Mouse (Mus musculus) forebrain, embryonic 10.5 days (tissue): ENCODE measurements around the gene Gtse1. TPM values are rescaled to one million over a fixed set of nuclear protein-coding genes. Genes with fewer than 3 reads are reported as not detected.
"Not testable (repeated sequence)": the region's sequence is repeated elsewhere in the genome, so short reads cannot be mapped to it uniquely, and the experiment has no call there.

ENCODE experiments used
- DNase-seq: peaks from one replicate; pipeline ENCODE4 v3.0.0-alpha.2; 2017; ENCODE audit warnings: low spot score; ENCODE audit errors: extremely low spot score
- H3K27ac ChIP-seq: fragments of 300-500 bp; sonication (generic); 2 replicates; pipeline ENCODE4 v1.5.1; 2016; ENCODE audit warnings: mild to moderate bottlenecking
- H3K27me3 ChIP-seq: fragments of 300-500 bp; sonication (generic); 2 replicates; pipeline ENCODE4 v1.6.1; 2016; ENCODE audit warnings: mild to moderate bottlenecking; ENCODE audit not compliant: poor library complexity, severe bottlenecking
- H3K36me3 ChIP-seq: fragments of 300-500 bp; sonication (generic); replicated peaks from 2 replicates; pipeline ENCODE4 v1.6.1; 2016; ENCODE audit warnings: mild to moderate bottlenecking, moderate library complexity
- H3K4me1 ChIP-seq: fragments of 300-500 bp; sonication (generic); 2 replicates; pipeline ENCODE4 v1.6.1; 2016
- H3K4me3 ChIP-seq: fragments of 300-500 bp; sonication (generic); 2 replicates; pipeline ENCODE4 v1.5.1; 2016; ENCODE audit warnings: mild to moderate bottlenecking, moderate library complexity
- H3K9me3 ChIP-seq: fragments of 300-500 bp; sonication (generic); 2 replicates; pipeline ENCODE4 v1.6.1; 2016; ENCODE audit warnings: mild to moderate bottlenecking, moderate library complexity
- WGBS: fragments of 180-500 bp; shearing (Covaris S2); methylation state at CpG from one replicate; pipeline ENCODE4 v1.1.7; 2016; 5-methylcytosine and 5-hydroxymethylcytosine counted together
- polyA plus RNA-seq: library from polyadenylated mRNA; unstranded; fragments of >200 nt; fragmentation: Nextera tagmentation; extraction: Ambion mirVana; gene quantifications from 2 replicates; pipeline ENCODE4 v1.2.1, GENCODE M21; 2016

The Gtse1 gene
- polyA plus RNA-seq, 1 experiment from 2014 or later = 63.1 TPM

DNA sequence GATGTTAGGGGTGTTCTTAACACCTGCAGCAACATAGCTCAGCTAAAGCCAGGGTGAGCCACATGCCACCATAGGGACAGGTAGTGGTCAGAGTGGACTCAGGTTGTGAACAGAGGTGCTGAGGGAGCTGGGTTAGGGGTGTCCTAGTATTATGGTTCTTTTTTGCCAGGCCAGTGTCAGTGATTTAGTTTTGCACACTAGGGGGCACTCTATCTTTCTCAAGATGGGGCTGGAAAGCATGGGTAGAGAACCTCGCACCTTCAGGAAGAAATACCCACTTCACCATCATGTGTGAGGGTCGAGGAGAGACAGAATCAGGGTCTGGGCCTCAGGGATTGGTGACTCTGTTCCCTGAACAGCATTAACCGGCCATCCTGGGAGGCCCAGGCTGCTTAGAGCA is 24.2 kb upstream of the Gtse1 start:
- H3K9me3 ChIP-seq = no peaks in the 10 kb centered on the region
- no peak overlapping the region for H3K27ac ChIP-seq
- H3K36me3 ChIP-seq = no peaks in the 10 kb centered on the region
- 73% methylated on average over 3 of the region's 3 CpGs for WGBS
- H3K4me3 ChIP-seq = no peak overlapping the region
- H3K27me3 ChIP-seq = no peaks in the 10 kb centered on the region
- DNase-seq = no peak
- peaks cover 17% of the 10 kb centered on the region for H3K4me1 ChIP-seq

- Histone ChIP-seq H3K9me3 (no peaks in the 10 kb centered on the region), H3K36me3 (no peaks in the 10 kb centered on the region), H3K4me1 (peaks cover 18% of the 10 kb centered on the region), H3K27me3 (no peaks in the 10 kb centered on the region), H3K4me3 (no peak overlapping the region), H3K27ac (no peak overlapping the region)
- WGBS = 94% methylated on average over 5 of the region's 5 CpGs
- DNase-seq = no peak
These were observed 22.7 kb upstream of the Gtse1 start for GRCm38 (mm10) chr15:85836887-85837286.

DNA sequence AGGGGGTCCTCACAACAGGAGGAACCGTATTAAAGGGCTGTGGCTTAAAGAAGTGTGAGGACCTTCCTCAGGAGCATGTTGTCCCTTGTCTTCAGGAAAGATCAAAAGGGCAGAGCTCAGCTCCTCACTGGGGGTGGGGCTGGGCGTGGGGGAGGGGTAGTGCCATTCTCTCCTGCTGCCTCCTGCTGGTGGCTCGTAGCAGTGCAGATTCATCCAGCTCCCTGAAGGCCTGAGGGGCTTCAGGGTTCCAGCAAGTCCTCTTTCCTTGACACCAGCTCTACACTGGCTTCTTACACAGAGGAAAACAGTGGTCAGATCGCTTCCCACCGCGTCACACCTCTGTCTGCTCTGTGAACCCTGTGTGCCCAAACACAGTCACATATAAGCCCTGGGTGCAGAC is 18.6 kb upstream of the Gtse1 start:
- peaks cover 9% of the 10 kb centered on the region for H3K4me1 ChIP-seq
- no peak overlapping the region for H3K4me3 ChIP-seq
- DNase-seq = peak; percentile 23
- H3K36me3 ChIP-seq = no peaks in the 10 kb centered on the region
- 34% methylated on average over 6 of the region's 6 CpGs for WGBS
- H3K27ac ChIP-seq = no peak overlapping the region
- no peaks in the 10 kb centered on the region for H3K9me3 ChIP-seq
- H3K27me3 ChIP-seq = no peaks in the 10 kb centered on the region

DNA sequence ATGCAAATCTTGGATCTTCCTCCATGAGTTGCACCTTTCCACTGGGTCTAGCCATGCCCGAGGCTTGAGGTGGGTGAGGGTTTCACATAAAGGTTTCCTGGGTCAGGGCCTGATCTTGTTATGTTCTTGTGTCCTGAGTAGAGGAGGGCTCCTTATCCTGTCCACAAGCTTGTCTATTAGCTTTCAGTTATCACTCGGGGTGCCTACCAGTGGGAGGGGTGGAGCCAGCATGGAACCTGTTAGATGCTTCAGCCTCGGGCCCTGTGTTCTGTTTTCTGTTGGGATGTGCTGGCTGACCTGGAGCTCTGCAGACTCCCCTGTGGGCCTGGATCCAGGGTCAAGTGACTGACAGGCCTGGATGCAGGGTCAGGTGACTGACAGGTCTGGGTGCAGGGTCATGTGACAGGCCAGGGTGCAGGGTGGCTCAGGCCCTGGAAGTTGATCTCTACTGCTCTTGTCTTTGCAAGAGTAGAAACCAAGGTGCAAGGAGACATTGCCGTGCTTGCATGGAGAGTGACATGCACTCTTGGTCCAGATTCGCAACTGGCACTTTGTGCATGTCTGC is 17.7 kb upstream of the Gtse1 start:
- Histone ChIP-seq H3K4me1 (peaks cover 9% of the 10 kb centered on the region), H3K27ac (no peak overlapping the region), H3K27me3 (no peaks in the 10 kb centered on the region), H3K4me3 (no peak overlapping the region), H3K36me3 (no peaks in the 10 kb centered on the region), H3K9me3 (no peaks in the 10 kb centered on the region)
- no peak for DNase-seq
- WGBS = 80% methylated on average over 5 of the region's 5 CpGs

DNA sequence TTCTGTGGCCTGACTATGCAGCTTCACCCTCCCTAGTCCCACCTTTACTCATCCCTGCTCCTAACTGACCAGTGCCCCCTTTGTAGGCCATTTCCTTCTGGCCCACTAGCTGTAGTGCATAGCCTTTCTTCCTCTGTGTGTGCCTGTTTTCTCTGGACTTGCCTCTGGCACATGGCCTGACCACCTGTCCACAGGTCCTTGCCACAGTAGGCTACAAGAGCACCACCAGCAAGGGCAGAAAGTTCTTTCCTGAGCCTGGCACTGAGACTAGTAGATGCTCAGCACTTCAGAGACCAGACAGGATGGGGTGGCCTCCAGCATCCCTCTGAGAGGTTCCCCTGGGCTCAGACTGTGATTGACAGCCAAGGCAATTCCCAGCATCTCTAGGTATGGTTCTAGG is 14.5 kb upstream of the Gtse1 start:
- Histone ChIP-seq H3K27me3 (no peaks in the 10 kb centered on the region), H3K36me3 (no peaks in the 10 kb centered on the region), H3K4me3 (no peak overlapping the region), H3K9me3 (no peaks in the 10 kb centered on the region), H3K4me1 (peaks cover 9% of the 10 kb centered on the region), H3K27ac (no peak overlapping the region)
- DNase-seq = no peak

GRCm38 (mm10) chr15:85851656-85852392 is 7.7 kb upstream of the Gtse1 start:
- Histone ChIP-seq H3K9me3 (no peaks in the 10 kb centered on the region), H3K27me3 (no peaks in the 10 kb centered on the region), H3K27ac (no peak overlapping the region), H3K4me3 (no peak overlapping the region), H3K36me3 (no peaks in the 10 kb centered on the region), H3K4me1 (no peaks in the 10 kb centered on the region)
- 85% methylated on average over 12 of the region's 12 CpGs for WGBS
- DNase-seq = no peak

GRCm38 (mm10) chr15:85858980-85859489 is 510 bp upstream of the Gtse1 start:
- Histone ChIP-seq H3K9me3 (no peaks in the 10 kb centered on the region), H3K27me3 (no peaks in the 10 kb centered on the region), H3K4me3 (peak overlapping the region; percentile 72), H3K27ac (peak overlapping the region; percentile 93), H3K4me1 (peaks cover 25% of the 10 kb centered on the region), H3K36me3 (peaks cover 32% of the 10 kb centered on the region)
- WGBS = 12% methylated on average over 15 of the region's 15 CpGs
- peak; percentile 24 for DNase-seq

DNA sequence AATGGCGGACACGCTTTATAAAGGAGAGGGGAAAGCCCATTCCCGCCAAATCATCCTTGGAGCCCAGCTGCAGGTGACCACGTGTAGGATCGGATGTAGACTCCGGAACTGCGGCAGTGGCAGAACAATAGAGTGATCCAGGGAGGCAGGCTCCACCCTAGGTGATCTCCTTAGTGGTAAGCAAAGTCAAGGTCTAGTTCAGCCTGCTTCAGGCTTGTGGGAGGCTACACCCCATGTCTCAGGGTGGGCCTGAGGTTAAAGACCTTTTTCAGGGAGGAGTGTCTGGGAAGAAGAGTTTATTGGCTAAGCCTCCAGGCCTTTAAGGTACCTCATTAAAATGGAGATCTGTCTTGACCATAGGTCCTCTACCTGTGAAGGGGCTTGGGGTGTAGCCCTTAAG is 6.4 kb downstream of the Gtse1 start:
- H3K4me3 ChIP-seq, DNase-seq, H3K9me3 ChIP-seq, H3K27me3 ChIP-seq, H3K4me1 ChIP-seq, H3K27ac ChIP-seq: not testable (repeated sequence)
- H3K36me3 ChIP-seq = peaks cover 99% of the 10 kb centered on the region
- 93% methylated on average over 7 of the region's 7 CpGs for WGBS

- H3K36me3 ChIP-seq = peaks cover 100% of the 10 kb centered on the region
- no peaks in the 10 kb centered on the region for H3K27me3 ChIP-seq
- H3K4me1 ChIP-seq = no peaks in the 10 kb centered on the region
- no peaks in the 10 kb centered on the region for H3K9me3 ChIP-seq
- H3K4me3 ChIP-seq = no peak overlapping the region
- peak; percentile 62 for DNase-seq
- H3K27ac ChIP-seq = no peak overlapping the region
- 60% methylated on average over 6 of the region's 6 CpGs for WGBS
These were observed 8.2 kb downstream of the Gtse1 start for GRCm38 (mm10) chr15:85867696-85868095.

- no peak overlapping the region for H3K4me3 ChIP-seq
- peaks cover 56% of the 10 kb centered on the region for H3K36me3 ChIP-seq
- no peak overlapping the region for H3K27ac ChIP-seq
- 97% methylated on average over 7 of the region's 7 CpGs for WGBS
- no peak for DNase-seq
- no peaks in the 10 kb centered on the region for H3K27me3 ChIP-seq
- H3K9me3 ChIP-seq = no peaks in the 10 kb centered on the region
- peaks cover 24% of the 10 kb centered on the region for H3K4me1 ChIP-seq
These were observed 17.8 kb downstream of the Gtse1 start for GRCm38 (mm10) chr15:85877336-85877735.

DNA sequence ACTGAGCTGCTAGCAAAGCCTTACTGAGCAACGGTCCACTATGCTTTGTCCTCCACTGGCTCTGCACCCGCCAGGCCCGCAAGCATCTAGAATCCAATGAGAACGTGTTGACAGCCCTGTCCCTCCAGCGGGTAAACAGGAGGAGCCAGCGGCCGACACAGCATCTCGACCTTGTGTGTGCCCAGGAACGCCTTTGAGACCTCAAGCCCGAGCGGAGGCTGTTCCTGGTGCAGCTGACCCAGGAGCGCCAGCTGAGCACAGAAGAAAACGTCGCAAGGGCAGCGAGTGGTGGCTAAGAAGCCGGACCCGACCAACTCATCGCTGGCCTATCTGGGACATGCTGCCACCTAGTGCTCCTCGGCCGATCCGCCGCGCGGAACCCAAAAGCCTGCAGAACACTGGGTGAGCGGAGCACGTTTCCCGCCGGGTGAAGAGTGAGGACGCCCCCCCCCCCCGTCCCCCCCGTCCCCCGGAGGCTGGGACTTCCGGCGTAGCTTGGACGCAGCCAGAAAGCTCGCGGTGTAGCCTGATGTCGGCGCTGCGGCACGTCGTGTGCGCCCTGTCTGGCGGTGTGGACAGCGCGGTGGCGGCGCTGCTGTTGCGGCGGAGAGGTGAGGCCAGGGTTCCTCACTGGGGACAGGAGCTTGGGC is 19.4 kb downstream of the Gtse1 start, which contains the start of gene Trmu:
Trmu (plus strand) TSS at position 465 of the 650 bp plus-strand sequence.
- 2% methylated on average over 50 of the region's 50 CpGs for WGBS
- no peaks in the 10 kb centered on the region for H3K27me3 ChIP-seq
- H3K9me3 ChIP-seq = no peaks in the 10 kb centered on the region
- peaks cover 55% of the 10 kb centered on the region for H3K36me3 ChIP-seq
- H3K4me1 ChIP-seq = peaks cover 24% of the 10 kb centered on the region
- DNase-seq = peak; percentile 94
- H3K27ac ChIP-seq = peak within 1 kb of the TSS; percentile 90
- H3K4me3 ChIP-seq = peak within 1 kb of the TSS; percentile 80

- Histone ChIP-seq H3K27ac (peak overlapping the region; percentile 90), H3K4me3 (peak overlapping the region; percentile 80), H3K9me3 (no peaks in the 10 kb centered on the region), H3K4me1 (peaks cover 24% of the 10 kb centered on the region), H3K36me3 (peaks cover 55% of the 10 kb centered on the region), H3K27me3 (no peaks in the 10 kb centered on the region)
- 2% methylated on average over 18 of the region's 18 CpGs for WGBS
- DNase-seq = no peak
These were observed 20.0 kb downstream of the Gtse1 start for GRCm38 (mm10) chr15:85879498-85879895.

GRCm38 (mm10) chr15:85885606-85886005 is 26.1 kb downstream of the Gtse1 start:
- no peaks in the 10 kb centered on the region for H3K27me3 ChIP-seq
- peaks cover 60% of the 10 kb centered on the region for H3K36me3 ChIP-seq
- 91% methylated on average over 5 of the region's 5 CpGs for WGBS
- peaks cover 4% of the 10 kb centered on the region for H3K4me1 ChIP-seq
- no peak for DNase-seq
- H3K27ac ChIP-seq = no peak overlapping the region
- no peaks in the 10 kb centered on the region for H3K9me3 ChIP-seq
- no peak overlapping the region for H3K4me3 ChIP-seq
